Mouse (Mus musculus): ENCODE data around the gene Bmp7. TPM values are rescaled to one million over a fixed set of nuclear protein-coding genes. Genes with fewer than 3 reads are reported as not detected.

The Bmp7 gene
- total RNA-seq, 1 experiment from 2014 or later: not detected

GRCm38 (mm10) chr2:172824906-172825784, 115.0 kb downstream of the Bmp7 start:
- ATAC-seq (replicated peaks; ENCODE audit: low read depth, poor library complexity, severe bottlenecking): peak; percentile 73

DNA sequence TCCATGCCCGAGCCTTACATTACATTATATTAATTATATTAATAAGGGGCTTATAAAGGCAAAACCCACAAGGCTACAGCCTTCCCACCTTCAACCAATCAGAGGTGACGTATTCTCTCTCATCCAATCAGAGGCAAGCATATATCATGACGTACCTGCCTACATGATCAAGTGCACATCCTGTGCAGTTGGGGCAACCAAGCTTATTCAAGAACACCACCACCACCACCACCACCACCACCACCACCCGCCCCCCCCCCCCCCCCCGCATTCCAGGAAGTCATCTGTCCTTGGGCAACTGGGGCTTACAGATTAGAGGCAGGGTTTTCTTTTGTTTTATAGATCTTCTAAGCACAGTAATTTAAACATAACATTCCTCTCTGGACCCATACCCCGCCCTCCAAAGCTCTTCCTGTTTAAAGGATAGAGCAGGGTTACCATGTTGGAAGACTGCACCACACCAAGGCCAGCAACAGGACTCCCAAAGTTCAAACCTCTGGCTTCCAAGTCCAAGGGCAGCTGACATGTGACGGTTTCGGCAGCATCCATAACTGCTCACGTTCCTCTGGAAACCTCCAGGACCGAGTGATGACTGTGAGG, 121.4 kb downstream of the Bmp7 start:
- peak; percentile 26; the same call in 1 of the 2 replicates for ATAC-seq (replicated peaks; ENCODE audit: low read depth, poor library complexity, severe bottlenecking)

Other genes with a start within 250 kb of the Bmp7 start
- gene Spo11, start 37.4 kb upstream of the Bmp7 start, total RNA-seq (2017): 0.05 TPM in 1 of 2 replicates, not detected in the other
- 87.9 and 91.3 TPM in 2 replicates for gene Rae1, start 59.8 kb upstream of the Bmp7 start, total RNA-seq (2017)
- gene Rbm38, start 80.2 kb upstream of the Bmp7 start, total RNA-seq (2017): 54.5 and 69.9 TPM in 2 replicates
- not detected in 2 replicates for gene Ctcfl, start 179.2 kb upstream of the Bmp7 start, total RNA-seq (2017)
- not detected in 2 replicates for gene Pck1, start 212.7 kb upstream of the Bmp7 start, total RNA-seq (2017)